Mouse (Mus musculus) lung, postnatal 36 days (tissue): Measurements from ENCODE around the gene Ralgapa2.
A peak's percentile ranks its signal among the peaks of the same experiment; 100 is the strongest.

Source experiments
- DNase-seq: peaks from one replicate; pipeline ENCODE4 v3.0.0; 2022; ENCODE audit warnings: mixed read lengths

Gene Ralgapa2

DNA sequence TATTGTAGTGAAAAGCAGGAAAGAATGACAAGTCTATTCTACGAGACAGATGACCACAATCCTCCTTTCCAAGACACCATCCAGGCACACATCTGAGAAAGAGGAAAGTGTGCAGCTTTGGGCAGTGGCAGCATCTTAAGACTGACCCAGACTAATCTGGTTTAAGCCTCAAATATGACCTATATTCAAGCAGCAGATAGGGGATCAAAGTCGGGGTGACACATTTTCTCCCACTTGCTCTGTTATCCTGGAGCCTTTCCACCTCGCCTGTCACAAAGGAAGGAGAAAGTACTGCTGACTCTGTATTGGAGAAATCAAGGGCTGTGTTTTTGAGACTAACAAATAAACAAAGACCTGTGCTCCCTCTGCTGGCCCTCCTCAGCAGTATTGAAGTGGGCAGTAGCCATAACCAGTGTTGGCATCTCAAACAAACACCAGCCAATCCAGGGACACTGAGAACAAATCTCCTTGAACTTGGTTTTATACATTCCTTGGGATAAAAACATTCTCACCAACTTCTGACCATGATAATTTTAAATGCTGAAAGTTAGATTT lies 255.7 kb downstream of the Ralgapa2 start:
- DNase-seq: peak; percentile 17

DNA sequence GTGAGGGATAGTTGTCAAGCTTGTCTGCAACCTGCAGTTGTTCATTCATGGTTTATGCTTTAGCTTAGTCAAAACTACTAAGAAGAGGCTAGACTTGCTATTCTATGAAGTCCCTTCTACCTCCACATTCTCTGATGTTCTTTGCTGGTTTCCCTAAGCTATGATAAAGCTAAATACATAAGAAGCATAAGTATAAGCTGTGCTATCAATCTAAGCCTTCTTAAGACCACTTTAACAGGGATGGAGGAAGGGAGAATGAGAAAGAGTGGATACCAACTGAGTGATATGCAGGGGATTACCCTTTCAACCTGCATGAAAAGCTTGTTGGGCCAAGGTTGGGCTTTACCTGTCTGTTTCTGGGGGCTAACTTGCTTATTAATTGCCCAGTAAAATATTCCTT lies 256.5 kb downstream of the Ralgapa2 start:
- DNase-seq: no peak

DNA sequence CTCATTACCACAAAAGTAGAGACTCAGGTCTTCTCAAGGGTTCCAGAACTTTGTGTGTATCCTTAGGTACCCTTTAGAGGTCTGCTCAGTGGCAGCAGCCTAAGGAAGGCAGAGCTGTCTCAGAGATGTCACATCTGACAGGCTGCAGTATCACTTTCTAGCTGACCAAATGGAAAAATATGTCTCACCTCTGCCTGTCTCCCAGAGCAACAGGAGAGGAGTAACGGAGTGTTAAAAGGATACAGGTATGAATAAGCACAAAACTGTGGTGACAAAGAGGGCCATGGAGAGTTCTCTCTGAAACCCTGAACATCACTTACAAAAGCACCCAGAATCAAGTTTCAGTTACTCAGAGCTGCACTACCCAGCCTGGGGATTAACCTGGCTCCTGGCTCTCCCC lies 257.8 kb downstream of the Ralgapa2 start:
- DNase-seq: no peak

DNA sequence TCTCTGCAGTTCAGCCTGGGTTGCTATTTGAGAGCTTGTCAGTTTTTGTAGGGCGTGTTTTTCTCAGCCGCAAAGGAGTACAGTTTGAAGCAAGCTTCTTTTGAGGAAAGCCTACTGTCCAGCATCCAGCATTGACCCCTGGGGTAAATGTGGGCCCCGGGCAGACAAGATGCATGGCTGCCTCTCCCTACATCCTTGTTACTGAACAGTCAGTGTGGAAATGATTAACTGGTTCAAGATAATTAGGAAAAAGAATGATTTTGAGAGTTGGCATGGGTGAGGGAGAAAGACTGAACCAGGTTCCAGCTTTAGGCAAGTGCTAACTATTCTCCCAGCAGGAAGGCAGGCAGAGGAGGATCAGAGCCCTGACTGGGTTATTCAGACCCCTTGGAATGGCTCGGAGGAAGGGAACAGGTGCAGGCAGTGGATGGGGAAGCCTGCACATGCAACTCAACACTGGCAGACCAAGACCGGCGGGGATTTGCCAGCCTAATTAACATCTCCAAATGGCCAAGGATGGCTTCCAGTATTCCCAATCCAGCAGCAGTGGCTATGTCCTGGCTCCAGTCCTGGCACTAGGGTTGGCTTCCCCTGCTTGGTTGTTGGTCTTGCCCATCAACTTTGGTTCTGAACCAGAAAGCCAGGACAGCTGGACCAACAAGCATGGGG lies 261.8 kb downstream of the Ralgapa2 start:
- no peak for DNase-seq

DNA sequence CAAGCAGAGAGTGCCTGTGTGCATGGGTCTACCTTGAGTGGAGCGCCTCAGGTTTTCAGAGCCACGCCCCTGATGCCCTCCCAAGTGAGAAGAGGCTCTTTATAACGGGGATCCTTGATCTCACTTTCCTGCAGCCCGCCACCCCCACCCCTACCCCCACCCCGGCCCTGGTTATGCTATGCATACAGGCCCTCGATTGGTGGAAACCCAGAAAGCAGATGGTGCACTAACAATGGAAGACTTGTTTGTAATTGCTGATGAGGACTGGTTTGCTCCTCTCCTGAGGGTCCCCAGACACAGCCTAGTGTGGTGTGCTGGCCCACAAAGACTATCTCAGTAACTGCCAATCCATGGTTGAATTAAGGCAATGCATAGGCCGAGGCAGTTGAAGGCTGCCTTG lies 263.1 kb downstream of the Ralgapa2 start:
- no peak for DNase-seq

DNA sequence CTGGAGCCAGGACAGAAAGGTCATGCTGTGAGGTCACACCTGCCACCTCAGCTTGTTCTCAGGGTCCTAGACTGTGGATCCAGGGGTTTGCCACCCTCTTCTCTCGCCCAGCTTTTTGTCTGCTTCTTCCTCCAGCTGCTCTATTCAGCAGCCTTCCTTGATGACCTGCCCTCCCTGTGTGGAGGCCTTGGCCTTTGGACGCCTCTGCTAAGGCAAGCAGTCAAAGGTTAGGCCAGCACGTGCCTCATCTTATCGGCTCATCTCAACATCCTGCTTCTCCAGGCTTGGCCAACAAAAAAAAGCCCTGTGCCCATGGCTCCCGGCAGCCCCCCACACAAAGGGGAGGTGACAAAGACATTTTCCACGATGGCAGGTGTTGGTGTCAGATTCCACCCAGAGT lies 264.6 kb downstream of the Ralgapa2 start:
- DNase-seq: no peak

DNA sequence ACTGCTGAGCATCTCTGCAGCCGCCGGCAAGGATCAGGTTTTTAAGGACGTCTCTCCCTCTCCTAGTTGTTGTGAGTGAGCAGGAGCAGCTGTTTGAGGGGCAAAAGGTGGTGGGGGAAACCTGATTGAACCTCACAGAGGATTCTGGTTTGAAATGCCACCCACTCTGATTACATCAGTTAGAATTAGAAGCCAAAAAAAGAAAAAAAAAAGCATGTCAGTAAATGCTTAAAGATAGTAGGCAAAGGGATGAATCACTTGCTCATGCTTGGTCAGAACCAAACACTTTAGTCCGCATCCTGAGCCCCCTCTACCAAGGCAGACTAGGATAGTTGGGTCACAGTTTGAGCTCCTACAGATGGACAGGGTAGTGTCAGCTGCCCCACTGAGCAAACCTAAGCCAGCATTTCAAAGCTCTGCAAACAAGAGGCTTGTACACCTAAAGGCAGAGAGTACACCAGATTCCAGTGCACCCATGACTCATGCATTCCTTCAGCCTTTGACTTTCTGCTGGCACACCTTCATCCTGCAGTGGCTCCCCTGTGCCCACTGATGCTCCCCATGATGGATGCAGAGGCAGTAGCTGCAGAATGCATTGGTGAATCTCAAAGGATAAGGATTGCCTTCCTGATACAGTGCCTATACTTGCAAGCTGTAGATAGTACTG lies 265.6 kb downstream of the Ralgapa2 start:
- no peak for DNase-seq

DNA sequence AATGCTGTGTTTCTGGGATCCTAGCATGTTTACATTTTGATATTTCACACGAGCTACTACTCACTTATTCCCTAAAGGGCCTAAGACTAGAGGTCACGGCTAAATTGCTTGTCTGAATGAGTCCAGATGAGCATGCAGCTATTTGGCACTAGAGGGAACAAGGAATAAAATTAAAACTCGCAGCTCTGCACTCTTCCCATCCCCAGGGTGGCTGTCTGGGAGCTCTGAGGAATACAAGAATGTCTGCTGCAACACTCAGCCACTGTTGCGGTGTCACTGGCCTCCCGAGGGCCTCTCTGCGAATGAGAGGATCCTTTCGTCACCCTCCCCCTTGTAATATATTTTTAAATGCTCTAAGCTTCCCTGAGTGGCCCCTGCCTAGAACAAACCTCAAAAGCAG lies 266.7 kb downstream of the Ralgapa2 start:
- DNase-seq: no peak

DNA sequence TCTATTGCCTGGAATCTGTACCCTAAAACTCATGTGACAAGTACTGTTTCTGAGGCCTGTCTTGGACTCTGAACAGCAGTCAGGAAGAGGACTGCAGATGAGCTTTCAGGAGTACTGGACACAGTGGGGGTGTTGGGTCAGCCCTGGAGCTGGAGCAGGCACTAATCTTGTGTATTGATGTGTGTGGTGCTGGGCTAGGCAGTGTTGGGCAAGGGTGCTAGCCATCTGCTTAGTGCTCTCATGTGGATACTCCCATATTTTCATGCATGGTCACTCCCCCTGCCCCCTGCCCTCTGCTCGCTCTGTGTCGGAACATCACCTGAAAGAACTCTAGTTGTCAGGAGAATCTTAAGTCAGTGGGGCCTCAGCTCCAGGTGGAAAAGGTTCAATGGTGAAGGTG lies 268.1 kb downstream of the Ralgapa2 start:
- DNase-seq: no peak

DNA sequence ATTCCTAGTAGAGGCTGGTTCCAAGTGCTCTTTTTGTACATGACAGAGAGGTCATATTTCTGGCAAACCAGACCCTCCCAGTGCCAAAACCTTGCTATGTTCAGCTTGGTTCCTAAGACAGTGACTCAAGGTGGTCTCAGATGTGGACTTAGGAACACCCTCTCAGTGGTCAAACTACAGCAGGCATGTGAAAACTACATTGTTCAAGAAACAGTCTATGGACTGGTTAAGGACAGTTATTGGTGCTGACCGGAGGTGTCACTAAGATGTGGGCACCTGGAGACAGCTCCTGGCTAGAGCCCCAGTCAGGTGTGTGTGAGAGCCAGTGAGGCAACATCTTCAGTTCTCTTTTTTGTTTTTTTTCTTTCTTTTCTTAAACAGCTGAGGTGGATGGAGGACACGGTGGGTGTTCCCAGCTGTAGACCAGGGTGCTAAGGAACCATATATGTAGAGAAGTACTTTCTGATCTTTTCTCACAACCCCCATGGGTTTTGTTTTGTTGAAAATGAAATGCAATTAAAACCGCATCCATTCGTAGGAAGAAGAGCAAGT lies 272.9 kb downstream of the Ralgapa2 start:
- no peak for DNase-seq

DNA sequence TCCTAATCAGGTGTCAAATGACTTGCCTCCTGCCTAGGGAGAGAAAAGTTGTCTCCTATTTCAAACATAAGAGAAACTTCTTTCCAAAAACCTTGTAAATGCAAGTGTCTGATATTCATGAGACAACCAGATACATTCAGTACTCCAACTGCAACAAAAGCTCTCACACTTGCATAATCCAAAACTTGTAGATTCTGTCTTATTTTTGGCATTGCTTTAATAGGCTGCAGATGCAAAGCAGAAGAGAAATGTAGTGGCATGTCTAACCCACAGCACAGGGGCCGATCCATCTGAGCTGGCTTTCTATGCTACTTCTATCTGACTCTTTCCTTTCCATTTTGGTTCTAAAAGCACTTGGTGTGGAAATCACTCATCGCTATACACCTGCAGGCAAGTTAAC lies 280.7 kb downstream of the Ralgapa2 start:
- no peak for DNase-seq

DNA sequence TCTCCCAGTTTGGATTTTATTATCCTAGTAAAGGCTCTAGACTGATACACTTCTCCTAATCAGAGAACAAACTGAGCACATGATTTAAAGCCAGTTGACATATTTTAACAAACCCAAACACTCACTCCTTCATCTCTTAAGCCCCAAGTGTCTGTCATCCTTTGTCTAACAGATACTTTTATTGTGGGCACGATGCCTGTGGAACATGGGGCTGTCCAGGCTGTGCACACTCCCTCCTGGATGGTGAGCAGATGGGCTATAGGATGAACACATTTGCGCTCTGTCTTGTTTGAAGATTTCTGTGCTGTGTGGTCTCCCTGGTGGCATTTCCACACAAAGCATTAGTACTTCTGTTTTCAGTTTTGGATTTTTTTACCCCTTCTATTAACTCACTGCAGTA lies 283.7 kb downstream of the Ralgapa2 start:
- no peak for DNase-seq

DNA sequence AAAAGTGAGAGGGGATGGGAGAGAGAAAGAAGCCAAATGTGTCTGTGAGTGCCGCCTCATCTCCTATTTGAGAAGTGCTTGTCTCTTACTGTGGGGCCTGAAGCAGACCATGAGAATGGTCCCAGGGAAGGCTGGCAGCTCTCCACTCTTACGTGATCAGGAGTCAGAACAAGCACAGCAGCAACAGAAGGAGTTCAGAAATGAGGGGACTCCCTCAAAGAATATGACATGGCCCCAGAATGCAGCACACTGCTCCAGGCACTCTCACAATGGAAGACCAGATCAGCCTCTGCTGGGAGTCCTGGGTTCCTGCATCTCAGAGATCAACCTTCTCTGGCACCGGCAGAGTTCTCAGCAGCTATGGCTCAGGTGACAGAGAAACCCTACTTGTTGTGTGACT lies 284.5 kb downstream of the Ralgapa2 start:
- DNase-seq: no peak

DNA sequence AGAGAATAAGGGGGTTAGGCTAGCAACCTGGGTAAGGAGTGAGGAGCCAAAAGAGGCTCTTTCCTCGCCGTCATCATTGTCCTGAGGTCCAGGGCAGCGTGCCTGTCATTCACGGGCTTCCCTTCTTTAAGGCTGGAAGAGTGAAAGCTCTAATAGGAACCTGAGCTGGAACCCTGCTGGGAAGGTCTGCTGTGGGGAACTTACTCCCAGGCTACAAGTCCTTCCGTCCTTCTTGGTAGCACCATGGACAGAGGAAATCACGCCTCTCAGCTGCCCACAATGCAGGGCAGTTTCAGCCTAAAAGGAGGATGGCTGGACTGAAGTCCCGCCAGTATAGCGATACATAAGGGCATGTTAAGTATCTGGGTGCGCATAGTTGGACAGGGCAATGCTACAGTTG lies 285.7 kb downstream of the Ralgapa2 start:
- peak; percentile 55 for DNase-seq

DNA sequence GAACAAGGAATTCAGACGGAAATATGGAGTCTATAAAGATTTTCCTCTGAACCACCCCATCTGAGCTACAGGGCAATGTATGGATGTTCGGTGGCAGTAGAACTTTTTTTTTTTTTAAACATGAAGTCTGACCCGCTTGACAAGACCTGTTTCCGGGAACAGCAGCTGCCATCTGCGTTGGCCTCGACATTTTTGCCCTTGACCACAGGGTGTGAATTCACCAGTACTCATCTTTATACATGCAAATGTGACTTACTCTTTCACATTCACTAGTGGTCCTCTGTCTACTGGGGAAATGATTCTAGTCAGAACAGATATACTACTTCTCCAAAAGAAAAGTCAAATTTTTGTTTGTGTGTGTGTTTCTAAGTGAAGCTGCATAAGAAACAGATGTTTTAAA lies 286.3 kb downstream of the Ralgapa2 start:
- DNase-seq: no peak

DNA sequence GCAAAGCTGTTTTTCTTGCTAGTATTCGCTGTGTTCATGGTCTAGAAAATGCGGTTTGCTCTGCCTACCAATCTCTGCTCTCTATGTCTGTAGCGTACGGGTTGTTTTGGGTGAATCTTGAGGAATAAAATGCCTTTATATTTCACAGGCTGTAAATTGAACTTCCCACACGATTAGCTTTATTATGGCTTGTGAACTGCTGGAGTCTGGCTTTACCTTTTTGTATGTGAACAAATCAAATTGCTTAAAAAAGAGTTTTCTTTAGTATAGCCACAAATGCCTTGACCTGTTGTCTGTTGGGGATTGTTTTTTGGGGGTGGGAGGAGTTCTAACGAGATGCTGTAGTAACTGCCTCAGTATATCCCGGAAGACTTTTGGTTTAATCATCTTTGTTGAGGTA lies 288.0 kb downstream of the Ralgapa2 start:
- DNase-seq: no peak

DNA sequence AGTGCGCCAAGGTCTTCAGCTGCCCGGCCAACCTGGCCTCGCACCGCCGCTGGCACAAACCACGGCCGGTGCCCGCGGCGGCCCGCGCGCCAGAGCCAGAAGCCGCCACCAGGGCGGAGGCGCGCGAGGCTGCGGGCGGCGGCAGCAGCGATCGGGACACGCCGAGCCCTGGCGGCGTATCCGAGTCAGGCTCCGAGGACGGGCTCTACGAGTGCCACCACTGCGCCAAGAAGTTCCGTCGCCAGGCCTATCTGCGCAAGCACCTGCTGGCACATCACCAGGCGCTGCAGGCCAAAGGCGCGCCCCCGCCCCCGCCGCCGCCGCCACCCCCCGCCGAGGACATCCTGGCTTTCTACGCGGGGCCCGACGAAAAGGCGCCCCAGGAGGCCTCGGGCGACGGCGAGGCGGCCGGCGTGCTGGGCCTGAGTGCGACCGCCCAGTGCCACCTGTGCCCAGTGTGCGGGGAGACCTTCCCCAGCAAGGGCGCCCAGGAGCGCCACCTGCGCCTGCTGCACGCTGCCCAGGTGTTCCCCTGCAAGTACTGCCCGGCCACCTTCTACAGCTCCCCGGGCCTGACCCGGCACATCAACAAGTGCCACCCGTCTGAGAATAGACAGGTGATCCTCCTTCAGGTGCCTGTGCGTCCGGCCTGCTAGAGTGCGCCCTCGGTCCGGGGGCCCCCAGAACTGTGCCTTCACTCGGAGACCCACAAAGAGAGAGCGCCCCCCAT lies 288.8 kb downstream of the Ralgapa2 start:
- no peak for DNase-seq

DNA sequence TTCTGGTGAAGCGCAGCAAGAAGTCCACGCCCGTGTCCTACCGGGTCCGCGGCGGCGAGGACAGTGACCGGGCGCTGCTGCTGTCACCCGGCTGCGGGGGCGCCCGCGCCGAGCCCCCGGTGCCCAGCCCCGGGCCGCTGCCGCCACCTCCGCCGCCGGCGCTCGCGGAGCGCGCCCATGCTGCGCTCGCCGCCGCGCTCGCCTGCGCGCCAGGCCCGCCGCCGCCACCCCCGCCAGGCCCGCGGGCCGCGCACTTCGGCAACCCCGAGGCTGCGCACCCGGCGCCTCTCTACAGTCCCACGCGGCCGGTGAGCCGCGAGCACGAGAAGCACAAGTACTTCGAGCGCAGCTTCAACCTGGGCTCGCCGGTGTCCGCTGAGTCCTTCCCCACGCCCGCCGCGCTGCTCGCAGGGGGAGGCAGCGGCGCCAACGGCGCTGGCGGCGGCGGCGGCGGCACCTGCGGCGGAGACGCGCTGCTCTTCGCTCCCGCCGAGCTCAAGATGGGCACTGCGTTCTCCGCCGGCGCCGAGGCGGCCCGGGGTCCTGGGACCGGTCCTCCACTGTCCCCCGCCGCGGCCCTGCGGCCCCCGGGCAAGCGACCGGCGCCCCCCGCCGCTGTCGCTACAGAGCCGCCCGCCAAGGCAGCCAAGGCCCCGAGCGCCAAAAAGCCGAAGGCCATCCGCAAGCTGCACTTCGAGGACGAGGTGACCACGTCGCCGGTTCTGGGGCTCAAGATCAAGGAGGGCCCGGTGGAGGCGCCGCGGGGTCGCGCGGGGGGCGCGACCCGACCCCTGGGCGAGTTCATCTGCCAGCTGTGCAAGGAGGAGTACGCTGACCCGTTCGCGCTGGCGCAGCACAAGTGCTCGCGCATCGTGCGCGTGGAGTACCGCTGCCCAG lies 289.6 kb downstream of the Ralgapa2 start:
- DNase-seq: no peak

DNA sequence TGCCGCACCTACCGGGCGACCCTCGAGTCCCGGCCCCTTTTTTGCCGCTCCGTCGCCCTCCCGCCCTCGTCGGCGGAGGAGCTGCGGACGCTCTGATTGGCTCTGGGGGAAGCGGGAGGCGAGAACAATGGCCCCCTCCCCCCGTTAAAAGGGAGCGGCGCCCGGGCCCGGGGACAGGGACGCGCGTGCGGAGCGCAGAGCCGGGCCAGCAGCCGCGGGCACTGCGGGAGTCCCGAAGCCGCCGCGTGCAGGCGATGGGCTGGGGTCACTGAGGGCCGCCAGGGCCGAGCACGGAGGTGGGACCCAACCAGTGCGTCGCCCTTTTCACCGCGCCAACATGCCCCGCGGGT lies 290.2 kb downstream of the Ralgapa2 start:
- no peak for DNase-seq

DNA sequence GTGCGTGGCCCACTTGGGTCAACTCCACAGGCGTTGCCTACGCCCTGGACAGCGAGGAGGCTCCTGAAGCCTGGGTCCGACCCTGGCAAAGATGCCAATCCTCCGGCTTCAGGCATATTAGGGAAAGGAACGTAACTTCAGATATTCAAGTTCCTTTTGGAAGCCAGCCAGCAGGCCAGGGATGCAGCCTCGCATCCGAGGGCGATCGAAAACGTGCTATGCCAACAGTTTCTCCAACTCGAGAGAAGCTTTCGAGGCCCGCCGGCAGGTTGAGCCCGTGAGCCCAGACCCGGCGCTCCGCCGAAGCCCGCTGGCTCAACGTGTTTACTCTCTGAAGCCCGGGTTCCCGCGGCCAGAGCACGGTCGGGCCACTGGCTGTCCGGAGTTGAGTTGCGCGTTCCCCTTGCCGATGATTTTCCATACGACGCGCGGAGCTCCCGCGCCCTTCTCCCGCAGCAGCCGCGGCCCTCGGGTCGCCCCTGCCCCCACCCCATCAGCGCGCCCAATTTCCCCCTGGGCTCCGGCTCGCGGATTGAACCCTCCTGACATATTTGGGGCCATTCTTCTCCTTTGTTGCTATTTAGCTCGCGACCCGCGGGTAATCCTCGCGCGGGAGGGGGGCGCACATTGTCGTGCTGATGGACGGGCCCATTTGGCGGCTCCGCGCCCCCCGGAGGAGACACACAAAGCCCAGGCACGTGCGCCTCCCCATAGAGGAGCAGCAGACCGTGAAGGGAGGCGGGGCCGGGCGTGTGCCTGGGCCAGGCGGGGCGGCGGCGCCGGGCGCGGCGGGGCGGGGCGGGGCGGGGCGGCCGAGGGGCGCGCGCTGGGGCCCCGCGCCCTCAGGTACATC lies 290.8 kb downstream of the Ralgapa2 start, which contains the start of gene Insm1:
Gene Insm1, plus strand, starts transcription at position 846 of the 853 bp plus-strand sequence.
- peak; percentile 24 for DNase-seq

DNA sequence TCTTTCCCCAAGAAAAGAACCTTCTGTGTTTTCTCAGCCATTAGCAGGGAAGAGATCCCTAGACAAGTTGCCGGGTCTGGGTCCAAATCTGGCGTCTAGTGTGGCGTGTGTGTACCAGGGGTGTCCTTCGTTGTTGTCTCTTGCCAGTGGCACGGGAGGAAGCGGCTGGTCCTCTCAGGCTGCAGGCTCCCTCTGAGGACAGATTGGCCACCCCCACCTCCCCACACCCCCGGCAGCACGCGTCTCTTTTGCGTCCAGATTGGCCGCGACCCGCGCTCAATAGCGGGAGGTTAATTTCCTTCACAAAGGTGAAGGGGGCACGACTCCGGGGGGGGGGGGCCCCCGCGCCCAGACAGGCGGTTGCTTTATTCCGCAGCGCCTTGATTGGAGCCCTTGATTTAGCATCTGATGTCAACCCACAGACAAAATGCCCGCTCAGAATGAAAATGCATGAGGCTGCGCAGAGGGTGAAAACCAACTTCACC lies 291.5 kb downstream of the Ralgapa2 start:
- DNase-seq: no peak
